Mouse (Mus musculus) G1E (cell line): ENCODE results near the gene Spryd3.

Experiments
- CTCF ChIP-seq: IDR thresholded peaks from 2 replicates; pipeline ENCODE4 v1.5.1; 2012; ENCODE audit warnings: low read depth, low read length, inconsistent platforms, mixed read lengths
- GATA1 ChIP-seq: IDR thresholded peaks from 2 replicates; pipeline ENCODE4 v1.6.1; 2012; ENCODE audit warnings: borderline replicate concordance, low read length, inconsistent platforms, mixed read lengths

GRCm38 (mm10) chr15:102117461-102118443 lies 18.3 kb downstream of the Spryd3 start:
- TF ChIP-seq CTCF (no peak), GATA1 (no peak)
